ENCODE assay signal across 8 mouse cellular contexts in genomic region chr5:137599600-137599999, GRCm38 (mm10). TPM values are rescaled to one million over a fixed set of nuclear protein-coding genes. Genes with fewer than 3 reads are reported as not detected.
DNase-seq lines count a peak whose midpoint lies in the region; ATAC-seq and TF ChIP-seq lines count a peak whose summit lies in the region.

No protein-coding gene starts in this region.

- no peak for ATAC-seq in heart, postnatal 0 days (ENCODE audit: insufficient read depth, low read depth)
- no peak for ATAC-seq in liver, postnatal 0 days
- ATAC-seq in inflammation-experienced regulatory T-cells, adult 6 months, result no peak
- no peak for ATAC-seq in megakaryocyte-erythroid progenitor cell, adult 5-6 weeks (replicated peaks; ENCODE audit: low FRiP score, low TSS enrichment, poor library complexity, severe bottlenecking)

- H3K27me3 ChIP-seq in heart, embryonic 10.5 days (ENCODE audit: insufficient read depth, poor library complexity, severe bottlenecking), result no peaks in the 10 kb centered on the region
- H3K27me3 ChIP-seq in ES-Bruce4 (ENCODE audit: control insufficient read depth, insufficient read depth, low read length, poor library complexity, severe bottlenecking), result no peaks in the 10 kb centered on the region
- no peaks in the 10 kb centered on the region for H3K27me3 ChIP-seq in heart, postnatal 0 days (ENCODE audit: control insufficient read depth, insufficient read depth, low read length)
- no peaks in the 10 kb centered on the region for H3K27me3 ChIP-seq in liver, postnatal 0 days (ENCODE audit: insufficient read depth, low read length)

- intact Hi-C loops in heart, postnatal 10 days (cut with DNase I), result no loop called here

- TF ChIP-seq POLR2A in ES-Bruce4 (IDR thresholded peaks at IDR 0.05; ENCODE audit: insufficient read depth, low read length), result no peak

- H3K9ac ChIP-seq in ES-Bruce4 (ENCODE audit: low read depth, poor library complexity, severe bottlenecking), result peak overlapping the region; percentile 73
- H3K9ac ChIP-seq in heart, postnatal 0 days (replicated peaks; ENCODE audit: low read depth, low read length), result peak overlapping the region; percentile 74; the same call in 1 of the 2 replicates
- peak overlapping the region; percentile 88 for H3K9ac ChIP-seq in liver, postnatal 0 days (replicated peaks)

- no peaks in the 10 kb centered on the region for H3K9me3 ChIP-seq in heart, embryonic 10.5 days
- H3K9me3 ChIP-seq in ES-Bruce4 (replicated peaks; ENCODE audit: control insufficient read depth, insufficient read depth, low read length, poor library complexity, severe bottlenecking), result no peaks in the 10 kb centered on the region
- no peaks in the 10 kb centered on the region for H3K9me3 ChIP-seq in heart, postnatal 0 days (replicated peaks; ENCODE audit: control insufficient read depth, low read length)
- H3K9me3 ChIP-seq in liver, postnatal 0 days (ENCODE audit: low read length), result no peaks in the 10 kb centered on the region

- no peak for DNase-seq in heart, embryonic 10.5 days (ENCODE audit: low spot score)
- no peak for DNase-seq in heart, postnatal 10 days
- DNase-seq in heart, postnatal 0 days (ENCODE audit: low spot score), result no peak
- DNase-seq in liver, postnatal 0 days, result no peak
- DNase-seq in layer of hippocampus, adult 9-10 months (ENCODE audit: low spot score), result no peak

- peak overlapping the region; percentile 96; the same call in 1 of the 2 replicates for H3K27ac ChIP-seq in heart, embryonic 10.5 days
- no peak overlapping the region for H3K27ac ChIP-seq in ES-Bruce4 (ENCODE audit: insufficient read depth, low read length)
- no peak overlapping the region for H3K27ac ChIP-seq in heart, postnatal 0 days (ENCODE audit: low read depth)
- H3K27ac ChIP-seq in liver, postnatal 0 days (ENCODE audit: low read depth), result peak overlapping the region; percentile 79

- peaks cover 24% of the 10 kb centered on the region for H3K4me1 ChIP-seq in heart, embryonic 10.5 days
- H3K4me1 ChIP-seq in ES-Bruce4 (ENCODE audit: control insufficient read depth, insufficient read depth, low read length), result peaks cover 5% of the 10 kb centered on the region
- peaks cover 13% of the 10 kb centered on the region; the same call in 1 of the 2 replicates for H3K4me1 ChIP-seq in heart, postnatal 0 days (ENCODE audit: control insufficient read depth, insufficient read depth)
- H3K4me1 ChIP-seq in liver, postnatal 0 days (ENCODE audit: insufficient read depth), result peaks cover 29% of the 10 kb centered on the region

- peak overlapping the region; percentile 85 for H3K4me3 ChIP-seq in heart, embryonic 10.5 days
- H3K4me3 ChIP-seq in ES-Bruce4 (ENCODE audit: low read depth, low read length), result peak overlapping the region; percentile 98
- H3K4me3 ChIP-seq in heart, postnatal 0 days (ENCODE audit: low read depth, low read length), result peak overlapping the region; percentile 68
- H3K4me3 ChIP-seq in liver, postnatal 0 days (ENCODE audit: low read depth, low read length), result peak overlapping the region; percentile 69

- WGBS in heart, embryonic 10.5 days, result 63% methylated on average over 9 of the region's 9 CpGs
- WGBS in heart, postnatal 0 days, result 51% methylated on average over 9 of the region's 9 CpGs
- WGBS in liver, postnatal 0 days (ENCODE audit: insufficient replicate concordance), result 28% methylated on average over 9 of the region's 9 CpGs

- H3K4me2 ChIP-seq in heart, postnatal 0 days (ENCODE audit: low read depth, low read length), result peak overlapping the region; percentile 92
- H3K4me2 ChIP-seq in liver, postnatal 0 days (ENCODE audit: low read depth, low read length), result peak overlapping the region; percentile 98

- peaks cover 19% of the 10 kb centered on the region; the same call in 1 of the 2 replicates for H3K36me3 ChIP-seq in heart, embryonic 10.5 days
- H3K36me3 ChIP-seq in ES-Bruce4 (ENCODE audit: control insufficient read depth, insufficient read depth, low read length, poor library complexity, severe bottlenecking), result peaks cover 3% of the 10 kb centered on the region; the same call in 1 of the 2 replicates
- H3K36me3 ChIP-seq in heart, postnatal 0 days (replicated peaks; ENCODE audit: control insufficient read depth, insufficient read depth, low read length), result peaks cover 8% of the 10 kb centered on the region
- peaks cover 2% of the 10 kb centered on the region; the same call in 1 of the 2 replicates for H3K36me3 ChIP-seq in liver, postnatal 0 days (replicated peaks; ENCODE audit: insufficient read depth, low read length)

- TF ChIP-seq EP300 in ES-Bruce4 (IDR thresholded peaks at IDR 0.05; ENCODE audit: insufficient read depth, low read depth, low read length), result no peak
- TF ChIP-seq EP300 in heart, postnatal 0 days (IDR thresholded peaks at IDR 0.05; ENCODE audit: low read depth), result no peak
- no peak for TF ChIP-seq EP300 in liver, postnatal 0 days (IDR thresholded peaks at IDR 0.05; ENCODE audit: low read depth)

- TF ChIP-seq CTCF in ES-Bruce4 (IDR thresholded peaks at IDR 0.05; ENCODE audit: low read depth, low read length), result no peak
- TF ChIP-seq CTCF in heart, postnatal 0 days (IDR thresholded peaks at IDR 0.05; ENCODE audit: low read depth), result no peak
- TF ChIP-seq CTCF in liver, postnatal 0 days (IDR thresholded peaks at IDR 0.05; ENCODE audit: low read depth), result no peak

RNA-seq across cellular contexts. Expression of gene Mospd3, which starts 1.3 kb away (rescaled TPM):
- polyA plus RNA-seq in heart, embryonic 10.5 days (2016; fragmentation: Nextera tagmentation; extraction: Ambion mirVana), result 14.3 and 16.0 TPM in 2 replicates
- 10 to 100 TPM; 25.1 to 31.4 TPM for total RNA-seq in heart, postnatal 10 days (2021)
- polyA plus RNA-seq in ES-Bruce4 (2011; ENCODE audit: insufficient read depth, insufficient read length, low read depth, missing spikeins), result 20.3 and 22.4 TPM in 2 replicates
- 9.3 TPM in 1 of 2 replicates, not detected in the other for total RNA-seq in heart, postnatal 0 days (2014; rRNA removed; ENCODE audit: low replicate concordance)
- polyA plus RNA-seq in heart, postnatal 0 days (2015; fragmentation: Nextera tagmentation; extraction: Ambion mirVana), result 18.3 and 19.7 TPM in 2 replicates
- polyA plus RNA-seq in liver, postnatal 0 days (2015; fragmentation: Nextera tagmentation; extraction: Ambion mirVana), result 26.2 and 28.3 TPM in 2 replicates
- polyA plus RNA-seq in inflammation-experienced regulatory T-cells, adult 6 months (2017; shearing (Covaris generic)), result 10 to 100 TPM; 24.5 to 34.8 (median 31.0) TPM
- total RNA-seq in megakaryocyte-erythroid progenitor cell, adult 5-6 weeks (2014; fragmentation: Nextera tagmentation), result 258 and 312 TPM in 2 replicates
- 15.8 and 18.8 TPM in 2 replicates for total RNA-seq in megakaryocyte-erythroid progenitor cell, adult 5-6 weeks (2017)

RNA-seq across cellular contexts. Expression of gene Pcolce, which starts 14.0 kb away (rescaled TPM):
- polyA plus RNA-seq in heart, embryonic 10.5 days (2016; fragmentation: Nextera tagmentation; extraction: Ambion mirVana), result 114 and 137 TPM in 2 replicates
- 100 to 1,000 TPM; 127 to 142 TPM for total RNA-seq in heart, postnatal 10 days (2021)
- 49.2 and 60.6 TPM in 2 replicates for polyA plus RNA-seq in ES-Bruce4 (2011; ENCODE audit: insufficient read depth, insufficient read length, low read depth, missing spikeins)
- 172 and 201 TPM in 2 replicates for total RNA-seq in heart, postnatal 0 days (2014; rRNA removed; ENCODE audit: low replicate concordance)
- polyA plus RNA-seq in heart, postnatal 0 days (2015; fragmentation: Nextera tagmentation; extraction: Ambion mirVana), result 116 and 122 TPM in 2 replicates
- polyA plus RNA-seq in liver, postnatal 0 days (2015; fragmentation: Nextera tagmentation; extraction: Ambion mirVana), result 12.9 and 14.7 TPM in 2 replicates
- polyA plus RNA-seq in inflammation-experienced regulatory T-cells, adult 6 months (2017; shearing (Covaris generic)), result under 1 TPM in 2 of 3 experiments, not detected in 1; 0.40 to 0.80 TPM
- total RNA-seq in megakaryocyte-erythroid progenitor cell, adult 5-6 weeks (2014; fragmentation: Nextera tagmentation), result 3.5 TPM in 1 of 2 replicates, not detected in the other
- total RNA-seq in megakaryocyte-erythroid progenitor cell, adult 5-6 weeks (2017), result 0.34 TPM in 1 of 2 replicates, not detected in the other

RNA-seq across cellular contexts. Expression of gene Fbxo24, which starts 29.2 kb away (rescaled TPM):
- 0.28 and 0.31 TPM in 2 replicates for polyA plus RNA-seq in heart, embryonic 10.5 days (2016; fragmentation: Nextera tagmentation; extraction: Ambion mirVana)
- under 1 TPM; 0.20 to 0.29 TPM for total RNA-seq in heart, postnatal 10 days (2021)
- 0.48 and 0.94 TPM in 2 replicates for polyA plus RNA-seq in ES-Bruce4 (2011; ENCODE audit: insufficient read depth, insufficient read length, low read depth, missing spikeins)
- 0.65 TPM in 1 of 2 replicates, not detected in the other for total RNA-seq in heart, postnatal 0 days (2014; rRNA removed; ENCODE audit: low replicate concordance)
- polyA plus RNA-seq in heart, postnatal 0 days (2015; fragmentation: Nextera tagmentation; extraction: Ambion mirVana), result 0.11 and 0.16 TPM in 2 replicates
- not detected in 2 replicates for polyA plus RNA-seq in liver, postnatal 0 days (2015; fragmentation: Nextera tagmentation; extraction: Ambion mirVana)
- under 1 TPM in 2 of 3 experiments, not detected in 1; 0.33 to 0.67 TPM for polyA plus RNA-seq in inflammation-experienced regulatory T-cells, adult 6 months (2017; shearing (Covaris generic))
- not detected in 2 replicates for total RNA-seq in megakaryocyte-erythroid progenitor cell, adult 5-6 weeks (2014; fragmentation: Nextera tagmentation)
- total RNA-seq in megakaryocyte-erythroid progenitor cell, adult 5-6 weeks (2017), result not detected in 2 replicates

RNA-seq across cellular contexts. Expression of gene Lrch4, which starts 29.3 kb away (rescaled TPM):
- 23.3 and 23.7 TPM in 2 replicates for polyA plus RNA-seq in heart, embryonic 10.5 days (2016; fragmentation: Nextera tagmentation; extraction: Ambion mirVana)
- 10 to 100 TPM; 20.2 to 21.7 TPM for total RNA-seq in heart, postnatal 10 days (2021)
- polyA plus RNA-seq in ES-Bruce4 (2011; ENCODE audit: insufficient read depth, insufficient read length, low read depth, missing spikeins), result 25.1 and 28.6 TPM in 2 replicates
- 12.7 and 19.7 TPM in 2 replicates for total RNA-seq in heart, postnatal 0 days (2014; rRNA removed; ENCODE audit: low replicate concordance)
- 15.9 and 17.8 TPM in 2 replicates for polyA plus RNA-seq in heart, postnatal 0 days (2015; fragmentation: Nextera tagmentation; extraction: Ambion mirVana)
- polyA plus RNA-seq in liver, postnatal 0 days (2015; fragmentation: Nextera tagmentation; extraction: Ambion mirVana), result 24.1 and 24.3 TPM in 2 replicates
- polyA plus RNA-seq in inflammation-experienced regulatory T-cells, adult 6 months (2017; shearing (Covaris generic)), result 10 to 100 TPM; 57.9 to 66.2 (median 65.6) TPM
- total RNA-seq in megakaryocyte-erythroid progenitor cell, adult 5-6 weeks (2014; fragmentation: Nextera tagmentation), result 56.4 and 79.5 TPM in 2 replicates
- total RNA-seq in megakaryocyte-erythroid progenitor cell, adult 5-6 weeks (2017), result 13.9 and 14.7 TPM in 2 replicates

RNA-seq across cellular contexts. Expression of gene Gm20605, which starts 29.4 kb away (rescaled TPM):
- polyA plus RNA-seq in heart, embryonic 10.5 days (2016; fragmentation: Nextera tagmentation; extraction: Ambion mirVana), result 7.7 and 9.8 TPM in 2 replicates
- total RNA-seq in heart, postnatal 10 days (2021), result 1 to 10 TPM; 5.0 to 5.9 TPM
- 5.4 and 9.0 TPM in 2 replicates for polyA plus RNA-seq in ES-Bruce4 (2011; ENCODE audit: insufficient read depth, insufficient read length, low read depth, missing spikeins)
- total RNA-seq in heart, postnatal 0 days (2014; rRNA removed; ENCODE audit: low replicate concordance), result 1.6 and 5.3 TPM in 2 replicates
- polyA plus RNA-seq in heart, postnatal 0 days (2015; fragmentation: Nextera tagmentation; extraction: Ambion mirVana), result 1.8 and 2.5 TPM in 2 replicates
- polyA plus RNA-seq in liver, postnatal 0 days (2015; fragmentation: Nextera tagmentation; extraction: Ambion mirVana), result 2.4 and 2.6 TPM in 2 replicates
- 10 to 100 TPM in 2 of 3 experiments, 1 to 10 TPM in 1; 8.6 to 14.1 (median 13.3) TPM for polyA plus RNA-seq in inflammation-experienced regulatory T-cells, adult 6 months (2017; shearing (Covaris generic))
- 19.5 and 22.4 TPM in 2 replicates for total RNA-seq in megakaryocyte-erythroid progenitor cell, adult 5-6 weeks (2014; fragmentation: Nextera tagmentation)
- 2.8 and 3.1 TPM in 2 replicates for total RNA-seq in megakaryocyte-erythroid progenitor cell, adult 5-6 weeks (2017)

Comparison
In these comparisons a context has a peak if more than half of its experiments do, and no peak if none do; other contexts are left out.
1. H3K27ac ChIP-seq: peak in heart, embryonic 10.5 days (single experiment) and liver, postnatal 0 days (single experiment); none in ES-Bruce4 (single experiment) and heart, postnatal 0 days (single experiment).
2. Peak in every context shown above with its lines, with median percentiles within 50 percentile points of each other: H3K4me3 ChIP-seq and H3K9ac ChIP-seq.